Mouse (Mus musculus): ENCODE results near the gene Magi2. TPM values are rescaled to one million over a fixed set of nuclear protein-coding genes. Genes with fewer than 3 reads are reported as not detected.

Magi2 gene
- polyA plus RNA-seq, 1 experiment = 0.48 TPM

GRCm38 (mm10) chr5:20461709-20462108 lies 1234.9 kb downstream of the Magi2 start:
- Histone ChIP-seq H3K79me2 (ENCODE audit: control insufficient read depth, insufficient read depth) (no peaks in the 10 kb centered on the region), H3K4me3 (no peak overlapping the region), H3K36me3 (ENCODE audit: control insufficient read depth, insufficient read depth) (no peaks in the 10 kb centered on the region), H3ac (ENCODE audit: control insufficient read depth, insufficient read length) (no peak overlapping the region), H3K4me2 (ENCODE audit: low read depth) (no peak overlapping the region), H3K27me3 (ENCODE audit: control insufficient read depth, insufficient read depth, insufficient read length) (no peaks in the 10 kb centered on the region)
- TF ChIP-seq REST (IDR thresholded peaks at IDR 0.05; ENCODE audit: insufficient read depth, insufficient read length) (no peak), POLR2A (IDR thresholded peaks at IDR 0.05; ENCODE audit: insufficient read length, low read depth) (no peak), E2F4 (IDR thresholded peaks at IDR 0.05; ENCODE audit: insufficient read depth) (no peak), MAX (IDR thresholded peaks at IDR 0.05; ENCODE audit: low read depth) (no peak), SRF (IDR thresholded peaks at IDR 0.05; ENCODE audit: control insufficient read depth, insufficient read length, low read depth) (no peak), USF1 (IDR thresholded peaks at IDR 0.05; ENCODE audit: low read depth) (no peak), POLR2AphosphoS2 (IDR thresholded peaks at IDR 0.05; ENCODE audit: insufficient read length, low read depth) (no peak), MYOG (IDR thresholded peaks at IDR 0.05; ENCODE audit: control insufficient read depth in 1 of 3, insufficient read depth in 1 of 3, insufficient read length in 2 of 3, low read depth in 2 of 3) (no peak), TCF12 (IDR thresholded peaks at IDR 0.05; ENCODE audit: insufficient read depth, poor library complexity, severe bottlenecking) (no peak), TCF3 (IDR thresholded peaks at IDR 0.05; ENCODE audit: insufficient read length, low read depth) (no peak), CEBPB (IDR thresholded peaks at IDR 0.05; ENCODE audit: insufficient read depth, poor library complexity, severe bottlenecking) (no peak), MYOD1 (IDR thresholded peaks at IDR 0.05; ENCODE audit: control insufficient read depth in 1 of 3, insufficient read length in 2 of 3, low read depth in 2 of 3) (no peak)

- H3K27me3 ChIP-seq (ENCODE audit: control insufficient read depth, insufficient read depth, insufficient read length) = no peaks in the 10 kb centered on the region
- H3K4me3 ChIP-seq = no peak overlapping the region
- H3K79me2 ChIP-seq (ENCODE audit: control insufficient read depth, insufficient read depth) = no peaks in the 10 kb centered on the region
- TF ChIP-seq POLR2AphosphoS2 (IDR thresholded peaks at IDR 0.05; ENCODE audit: insufficient read length, low read depth) = no peak
- TF ChIP-seq USF1 (IDR thresholded peaks at IDR 0.05; ENCODE audit: low read depth) = no peak
- TF ChIP-seq E2F4 (IDR thresholded peaks at IDR 0.05; ENCODE audit: insufficient read depth) = no peak
- TF ChIP-seq MYOD1 (IDR thresholded peaks at IDR 0.05; ENCODE audit: control insufficient read depth in 1 of 3, insufficient read length in 2 of 3, low read depth in 2 of 3) = no peak
- TF ChIP-seq POLR2A (IDR thresholded peaks at IDR 0.05; ENCODE audit: insufficient read length, low read depth) = no peak
- no peaks in the 10 kb centered on the region for H3K36me3 ChIP-seq (ENCODE audit: control insufficient read depth, insufficient read depth)
- H3ac ChIP-seq (ENCODE audit: control insufficient read depth, insufficient read length) = no peak overlapping the region
- no peak overlapping the region for H3K4me2 ChIP-seq (ENCODE audit: low read depth)
These were observed 1235.5 kb downstream of the Magi2 start for GRCm38 (mm10) chr5:20462376-20462775.

GRCm38 (mm10) chr5:20469721-20470120 lies 1242.9 kb downstream of the Magi2 start:
- Histone ChIP-seq H3K79me2 (ENCODE audit: control insufficient read depth, insufficient read depth) (no peaks in the 10 kb centered on the region), H3ac (ENCODE audit: control insufficient read depth, insufficient read length) (no peak overlapping the region), H3K27me3 (ENCODE audit: control insufficient read depth, insufficient read depth, insufficient read length) (no peaks in the 10 kb centered on the region), H3K4me3 (no peak overlapping the region), H3K36me3 (ENCODE audit: control insufficient read depth, insufficient read depth) (no peaks in the 10 kb centered on the region), H3K4me2 (ENCODE audit: low read depth) (no peak overlapping the region)
- TF ChIP-seq MAX (IDR thresholded peaks at IDR 0.05; ENCODE audit: low read depth) = no peak
- TF ChIP-seq MYOD1 (IDR thresholded peaks at IDR 0.05; ENCODE audit: control insufficient read depth in 1 of 3, insufficient read length in 2 of 3, low read depth in 2 of 3) = no peak
- TF ChIP-seq TCF12 (IDR thresholded peaks at IDR 0.05; ENCODE audit: insufficient read depth, poor library complexity, severe bottlenecking) = no peak
- no peak for TF ChIP-seq TCF3 (IDR thresholded peaks at IDR 0.05; ENCODE audit: insufficient read length, low read depth)
- no peak for TF ChIP-seq CEBPB (IDR thresholded peaks at IDR 0.05; ENCODE audit: insufficient read depth, poor library complexity, severe bottlenecking)
- TF ChIP-seq USF1 (IDR thresholded peaks at IDR 0.05; ENCODE audit: low read depth) = no peak

- Histone ChIP-seq H3K4me2 (ENCODE audit: low read depth) (no peak overlapping the region), H3K79me2 (ENCODE audit: control insufficient read depth, insufficient read depth) (no peaks in the 10 kb centered on the region), H3ac (ENCODE audit: control insufficient read depth, insufficient read length) (no peak overlapping the region), H3K36me3 (ENCODE audit: control insufficient read depth, insufficient read depth) (no peaks in the 10 kb centered on the region), H3K27me3 (ENCODE audit: control insufficient read depth, insufficient read depth, insufficient read length) (no peaks in the 10 kb centered on the region), H3K4me3 (no peak overlapping the region)
- TF ChIP-seq MYOG (IDR thresholded peaks at IDR 0.05; ENCODE audit: control insufficient read depth in 1 of 3, insufficient read depth in 1 of 3, insufficient read length in 2 of 3, low read depth in 2 of 3) = no peak
- no peak for TF ChIP-seq REST (IDR thresholded peaks at IDR 0.05; ENCODE audit: insufficient read depth, insufficient read length)
- no peak for TF ChIP-seq POLR2A (IDR thresholded peaks at IDR 0.05; ENCODE audit: insufficient read length, low read depth)
- no peak for TF ChIP-seq TCF3 (IDR thresholded peaks at IDR 0.05; ENCODE audit: insufficient read length, low read depth)
- TF ChIP-seq MAX (IDR thresholded peaks at IDR 0.05; ENCODE audit: low read depth) = no peak
- no peak for TF ChIP-seq MYOD1 (IDR thresholded peaks at IDR 0.05; ENCODE audit: control insufficient read depth in 1 of 3, insufficient read length in 2 of 3, low read depth in 2 of 3)
- TF ChIP-seq CEBPB (IDR thresholded peaks at IDR 0.05; ENCODE audit: insufficient read depth, poor library complexity, severe bottlenecking) = no peak
- TF ChIP-seq E2F4 (IDR thresholded peaks at IDR 0.05; ENCODE audit: insufficient read depth) = no peak
- no peak for TF ChIP-seq SRF (IDR thresholded peaks at IDR 0.05; ENCODE audit: control insufficient read depth, insufficient read length, low read depth)
- TF ChIP-seq USF1 (IDR thresholded peaks at IDR 0.05; ENCODE audit: low read depth) = no peak
- TF ChIP-seq POLR2AphosphoS2 (IDR thresholded peaks at IDR 0.05; ENCODE audit: insufficient read length, low read depth) = no peak
- TF ChIP-seq TCF12 (IDR thresholded peaks at IDR 0.05; ENCODE audit: insufficient read depth, poor library complexity, severe bottlenecking) = no peak
These were observed 1243.6 kb downstream of the Magi2 start for GRCm38 (mm10) chr5:20470466-20470865.

- TF ChIP-seq POLR2AphosphoS2 (IDR thresholded peaks at IDR 0.05; ENCODE audit: insufficient read length, low read depth) (no peak), TCF3 (IDR thresholded peaks at IDR 0.05; ENCODE audit: insufficient read length, low read depth) (no peak), POLR2A (IDR thresholded peaks at IDR 0.05; ENCODE audit: insufficient read length, low read depth) (no peak), MYOD1 (IDR thresholded peaks at IDR 0.05; ENCODE audit: control insufficient read depth in 1 of 3, insufficient read length in 2 of 3, low read depth in 2 of 3) (no peak), E2F4 (IDR thresholded peaks at IDR 0.05; ENCODE audit: insufficient read depth) (no peak), CEBPB (IDR thresholded peaks at IDR 0.05; ENCODE audit: insufficient read depth, poor library complexity, severe bottlenecking) (no peak), SRF (IDR thresholded peaks at IDR 0.05; ENCODE audit: control insufficient read depth, insufficient read length, low read depth) (no peak)
- H3K36me3 ChIP-seq (ENCODE audit: control insufficient read depth, insufficient read depth) = no peaks in the 10 kb centered on the region
- no peak overlapping the region for H3ac ChIP-seq (ENCODE audit: control insufficient read depth, insufficient read length)
- no peaks in the 10 kb centered on the region for H3K79me2 ChIP-seq (ENCODE audit: control insufficient read depth, insufficient read depth)
- no peak overlapping the region for H3K4me2 ChIP-seq (ENCODE audit: low read depth)
- no peak overlapping the region for H3K4me3 ChIP-seq
- no peaks in the 10 kb centered on the region for H3K27me3 ChIP-seq (ENCODE audit: control insufficient read depth, insufficient read depth, insufficient read length)
These were observed 1257.7 kb downstream of the Magi2 start for GRCm38 (mm10) chr5:20484505-20484904.

Measured in myocyte (in vitro differentiated cells).